Mouse (Mus musculus) ES-E14 (cell line): ENCODE measurements around the gene Washc3. TPM values are rescaled to one million over a fixed set of nuclear protein-coding genes. Genes with fewer than 3 reads are reported as not detected.

ENCODE experiments used
- DNase-seq: peaks from one replicate; pipeline ENCODE4 v3.0.0-alpha.2; 2013; ENCODE audit warnings: low read depth, low spot score
- H3K27ac ChIP-seq: 2 replicates; pipeline ENCODE4 v1.5.1; 2012; ENCODE audit warnings: low read depth, mild to moderate bottlenecking, low read length, moderate library complexity, mixed read lengths; ENCODE audit not compliant: poor library complexity, insufficient read depth, severe bottlenecking
- H3K36me3 ChIP-seq: 2 replicates; pipeline ENCODE4 v1.6.1; 2012; ENCODE audit warnings: mild to moderate bottlenecking, low read length, moderate library complexity, mixed read lengths; ENCODE audit not compliant: control insufficient read depth, poor library complexity, insufficient read depth, severe bottlenecking
- H3K4me1 ChIP-seq, 2 experiments: fragments of 150-350 bp in 1 of 2; sonication (generic) in 1 of 2; 2 replicates each; pipeline ENCODE4 v1.6.1; 2012; ENCODE audit warnings: low read length in 2 of 2, mild to moderate bottlenecking in 1 of 2, mixed read lengths in 1 of 2; ENCODE audit not compliant: control insufficient read depth in 2 of 2, insufficient read depth in 2 of 2, poor library complexity in 1 of 2
- H3K4me3 ChIP-seq, 2 experiments: fragments of 150-350 bp in 1 of 2; sonication (generic) in 1 of 2; 2 replicates each; pipeline ENCODE4 v1.5.1; 2012; ENCODE audit warnings: low read length in 2 of 2, low read depth in 1 of 2, mild to moderate bottlenecking in 1 of 2, mixed read lengths in 1 of 2; ENCODE audit not compliant: insufficient read depth in 1 of 2, poor library complexity in 1 of 2, severe bottlenecking in 1 of 2
- H3K9ac ChIP-seq: 2 replicates; pipeline ENCODE4 v1.6.1; 2012; ENCODE audit warnings: low read depth, mild to moderate bottlenecking, low read length, mixed read lengths; ENCODE audit not compliant: poor library complexity, insufficient read depth, severe bottlenecking
- H3K9me3 ChIP-seq: fragments of 150-350 bp; sonication (generic); 2 replicates; pipeline ENCODE4 v1.6.1; 2012; ENCODE audit warnings: low read depth, mild to moderate bottlenecking, low read length; ENCODE audit not compliant: control insufficient read depth, insufficient read depth
- CHD2 ChIP-seq: IDR thresholded peaks from 2 replicates; pipeline ENCODE4 v1.6.1; 2014; ENCODE audit warnings: mild to moderate bottlenecking, low read depth, low read length, inconsistent platforms
- HCFC1 ChIP-seq: IDR thresholded peaks from 2 replicates; pipeline ENCODE4 v1.6.1; 2012; ENCODE audit warnings: low read length, inconsistent platforms, borderline replicate concordance; ENCODE audit not compliant: insufficient read depth
- MAFK ChIP-seq: IDR thresholded peaks from 2 replicates; pipeline ENCODE4 v1.6.1; 2014; ENCODE audit warnings: mild to moderate bottlenecking, low read depth, low read length, inconsistent platforms; ENCODE audit not compliant: insufficient read depth
- ZC3H11A ChIP-seq: IDR thresholded peaks from 2 replicates; pipeline ENCODE4 v1.6.1; 2012; ENCODE audit warnings: low read depth, mild to moderate bottlenecking, inconsistent platforms, low read length, borderline replicate concordance
- ZNF384 ChIP-seq: IDR thresholded peaks from 2 replicates; pipeline ENCODE4 v1.6.1; 2012; ENCODE audit warnings: low read depth, low read length, inconsistent platforms
- in situ Hi-C, 2 experiments: fragments of 600-800 bp; cut with MboI; formaldehyde crosslinking; loops; one replicate each; pipeline ENCODE4 v1.15.1; 2025; ENCODE audit warnings: low sequenced_read_pairs in 2 of 2, inconsistent platforms in 1 of 2; ENCODE audit not compliant: unreplicated experiment in 2 of 2
- total RNA-seq: library from RNA; depleted of rRNA; stranded (reverse); fragments of 300-350 nt; gene quantifications from 2 replicates; pipeline ENCODE4 v1.2.3, GENCODE M21; 2012

Washc3 gene
- total RNA-seq, 1 experiment = 39.9 TPM

DNA sequence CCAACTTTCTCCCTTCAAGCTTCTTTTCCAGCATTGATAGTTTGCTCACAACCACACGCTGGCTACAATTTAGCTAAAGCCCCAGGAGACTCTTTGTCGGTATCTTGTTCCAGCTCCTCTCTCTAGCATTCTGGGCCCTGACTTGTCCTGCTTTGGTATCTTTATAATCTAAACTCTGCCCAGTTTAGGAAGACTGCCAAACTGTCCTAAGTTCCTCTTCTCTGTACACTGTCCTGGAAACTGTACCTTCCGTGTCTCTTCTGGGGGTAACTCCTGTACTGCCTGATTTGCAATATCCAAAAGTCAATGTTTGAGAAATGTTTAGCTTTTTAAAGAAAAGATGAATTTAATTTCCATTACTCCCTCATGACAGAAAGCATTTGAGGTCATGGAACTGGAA is 49.4 kb downstream of the Washc3 start:
- no peaks in the 10 kb centered on the region; the same call in 1 of the 2 replicates for H3K36me3 ChIP-seq
- TF ChIP-seq CHD2 (no peak), MAFK (no peak), ZNF384 (no peak), HCFC1 (no peak), ZC3H11A (no peak)
- no peaks in the 10 kb centered on the region for H3K9me3 ChIP-seq
- no peaks in the 10 kb centered on the region for H3K4me1 ChIP-seq
- no peak overlapping the region for H3K4me3 ChIP-seq
- DNase-seq = no peak
- in situ Hi-C loops = no loop called here
- no peak overlapping the region for H3K27ac ChIP-seq
- no peak overlapping the region for H3K9ac ChIP-seq

DNA sequence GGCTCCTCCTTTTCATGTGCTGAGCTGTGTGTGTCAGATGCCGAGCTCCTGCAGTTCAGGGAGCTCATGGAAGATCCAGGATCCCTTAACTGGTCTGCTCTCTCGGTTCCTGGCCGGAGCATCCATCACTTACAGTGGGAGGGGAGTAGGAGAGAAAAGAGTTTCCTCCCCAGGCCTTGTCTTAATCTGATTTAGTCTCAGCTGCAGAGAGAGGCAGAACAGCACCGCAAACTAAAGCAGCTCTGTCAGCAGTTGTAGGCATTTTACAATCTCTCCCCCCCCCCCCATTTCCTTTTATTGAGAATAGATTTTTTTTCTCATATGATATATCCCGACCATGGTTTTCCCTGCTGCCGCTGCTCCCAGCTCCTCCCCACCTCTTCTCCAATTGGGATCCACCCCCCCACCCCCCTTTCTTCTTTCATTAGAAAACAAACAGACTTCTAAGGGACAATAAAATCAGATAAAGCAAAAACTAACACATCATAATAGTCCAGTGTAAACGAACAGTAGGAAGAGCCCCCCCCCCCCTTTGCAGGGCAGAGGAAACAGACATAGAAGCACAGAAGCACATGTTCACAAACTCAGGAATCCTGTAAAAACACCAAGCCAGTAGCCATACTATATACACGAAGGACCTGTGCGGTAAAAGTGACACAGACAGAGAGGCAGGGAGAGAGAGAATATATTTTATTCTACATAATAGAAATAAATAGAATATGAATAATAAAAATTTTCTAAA is 51.4 kb downstream of the Washc3 start:
- H3K9me3 ChIP-seq = no peaks in the 10 kb centered on the region
- DNase-seq = no peak
- no peaks in the 10 kb centered on the region for H3K4me1 ChIP-seq
- H3K4me3 ChIP-seq = no peak overlapping the region
- H3K9ac ChIP-seq = no peak overlapping the region
- TF ChIP-seq ZC3H11A = no peak
- TF ChIP-seq CHD2 = no peak
- no peak for TF ChIP-seq ZNF384
- no peak for TF ChIP-seq MAFK
- TF ChIP-seq HCFC1 = no peak
- no peaks in the 10 kb centered on the region for H3K36me3 ChIP-seq
- in situ Hi-C loops = no loop called here
- H3K27ac ChIP-seq = no peak overlapping the region

DNA sequence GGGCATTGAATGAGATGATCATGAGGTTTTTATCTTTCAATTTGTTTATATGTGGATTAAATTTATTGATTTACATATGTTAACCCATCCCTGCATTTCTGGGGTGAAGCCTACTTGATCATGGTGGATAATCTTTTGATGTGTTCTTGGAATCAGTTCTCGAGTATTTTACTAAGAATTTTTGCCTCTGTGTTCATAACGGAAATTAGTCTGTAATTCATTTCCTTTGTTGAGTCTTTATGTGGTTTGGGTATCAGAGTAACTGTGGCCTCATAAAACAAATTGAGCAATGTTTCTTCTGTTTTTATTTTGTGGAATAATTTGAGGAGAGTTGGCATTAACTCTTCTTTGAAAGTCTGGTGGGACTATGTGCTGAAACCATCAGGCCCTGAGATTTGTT is 54.7 kb downstream of the Washc3 start:
- Histone ChIP-seq H3K9ac (no peak overlapping the region), H3K36me3 (no peaks in the 10 kb centered on the region), H3K4me1 (no peaks in the 10 kb centered on the region), H3K4me3 (no peak overlapping the region), H3K27ac (no peak overlapping the region), H3K9me3 (no peaks in the 10 kb centered on the region)
- TF ChIP-seq ZNF384 (no peak), MAFK (no peak), ZC3H11A (no peak), HCFC1 (no peak), CHD2 (no peak)
- in situ Hi-C loops = no loop called here
- no peak for DNase-seq

- Histone ChIP-seq H3K9ac (no peak overlapping the region), H3K4me3 (no peak overlapping the region), H3K4me1 (no peaks in the 10 kb centered on the region), H3K27ac (no peak overlapping the region), H3K9me3 (no peaks in the 10 kb centered on the region), H3K36me3 (no peaks in the 10 kb centered on the region)
- TF ChIP-seq ZC3H11A (no peak), MAFK (no peak), ZNF384 (no peak), CHD2 (no peak), HCFC1 (no peak)
- in situ Hi-C loops = no loop called here
- no peak for DNase-seq
Measured at GRCm38 (mm10) chr10:88260309-88260708, 59.4 kb downstream of the Washc3 start.

- Histone ChIP-seq H3K4me1 (no peaks in the 10 kb centered on the region), H3K36me3 (no peaks in the 10 kb centered on the region), H3K4me3 (no peak overlapping the region), H3K27ac (no peak overlapping the region), H3K9me3 (no peaks in the 10 kb centered on the region), H3K9ac (no peak overlapping the region)
- no peak for DNase-seq
- TF ChIP-seq ZC3H11A (no peak), MAFK (no peak), ZNF384 (no peak), HCFC1 (no peak), CHD2 (no peak)
- in situ Hi-C loops = no loop called here
Measured at GRCm38 (mm10) chr10:88261186-88261585, 60.3 kb downstream of the Washc3 start.
